Mouse (Mus musculus): Measurements from ENCODE around the gene Olfr401. TPM values are rescaled to one million over a fixed set of nuclear protein-coding genes. Genes with fewer than 3 reads are reported as not detected.

Gene Olfr401
- polyA plus RNA-seq (2012) = not detected in 2 replicates

GRCm38 (mm10) chr11:74113412-74113811 is at the start of gene Olfr401:
Gene Olfr401 (plus strand): TSS chr11:74113712.

GRCm38 (mm10) chr11:74069655-74070054 is 43.9 kb upstream of the Olfr401 start, which contains the start of gene Zfp616:
Gene Zfp616 (plus strand): TSS chr11:74069955.

GRCm38 (mm10) chr11:74153229-74153628 is 39.7 kb downstream of the Olfr401 start, which contains the start of gene Olfr402:
Gene Olfr402 (plus strand): TSS chr11:74153529.

Other genes with a start within 250 kb of the Olfr401 start
- gene Olfr394, start 222.9 kb upstream of the Olfr401 start, polyA plus RNA-seq (2012) = not detected in 2 replicates
- gene Olfr395, start 204.4 kb upstream of the Olfr401 start, polyA plus RNA-seq (2012) = not detected in 2 replicates
- not detected in 2 replicates for gene Olfr23, start 177.0 kb upstream of the Olfr401 start, polyA plus RNA-seq (2012)
- not detected in 2 replicates for gene Olfr397, start 152.9 kb upstream of the Olfr401 start, polyA plus RNA-seq (2012)
- gene Olfr398, start 123.3 kb upstream of the Olfr401 start, polyA plus RNA-seq (2012) = 0.02 TPM in 1 of 2 replicates, not detected in the other
- not detected in 2 replicates for gene Olfr139, start 57.2 kb upstream of the Olfr401 start, polyA plus RNA-seq (2012)
- not detected in 2 replicates for gene Olfr399, start 57.1 kb upstream of the Olfr401 start, polyA plus RNA-seq (2012)
- not detected in 2 replicates for gene Zfp616, start 43.8 kb upstream of the Olfr401 start, polyA plus RNA-seq (2012)
- not detected in 2 replicates for gene Olfr402, start 39.8 kb downstream of the Olfr401 start, polyA plus RNA-seq (2012)
- gene Olfr403, start 72.5 kb downstream of the Olfr401 start, polyA plus RNA-seq (2012) = not detected in 2 replicates
- gene Olfr43, start 97.7 kb downstream of the Olfr401 start, polyA plus RNA-seq (2012) = not detected in 2 replicates
- gene Olfr406, start 146.1 kb downstream of the Olfr401 start, polyA plus RNA-seq (2012) = not detected in 2 replicates
- gene Olfr59, start 170.0 kb downstream of the Olfr401 start, polyA plus RNA-seq (2012) = not detected in 2 replicates
- not detected in 2 replicates for gene Olfr410, start 224.3 kb downstream of the Olfr401 start, polyA plus RNA-seq (2012)
- gene Olfr411, start 238.9 kb downstream of the Olfr401 start, polyA plus RNA-seq (2012) = not detected in 2 replicates
- not detected in 2 replicates for gene Olfr412, start 248.4 kb downstream of the Olfr401 start, polyA plus RNA-seq (2012)